8 mouse cellular contexts compared by ENCODE assay signal in the genomic region with DNA sequence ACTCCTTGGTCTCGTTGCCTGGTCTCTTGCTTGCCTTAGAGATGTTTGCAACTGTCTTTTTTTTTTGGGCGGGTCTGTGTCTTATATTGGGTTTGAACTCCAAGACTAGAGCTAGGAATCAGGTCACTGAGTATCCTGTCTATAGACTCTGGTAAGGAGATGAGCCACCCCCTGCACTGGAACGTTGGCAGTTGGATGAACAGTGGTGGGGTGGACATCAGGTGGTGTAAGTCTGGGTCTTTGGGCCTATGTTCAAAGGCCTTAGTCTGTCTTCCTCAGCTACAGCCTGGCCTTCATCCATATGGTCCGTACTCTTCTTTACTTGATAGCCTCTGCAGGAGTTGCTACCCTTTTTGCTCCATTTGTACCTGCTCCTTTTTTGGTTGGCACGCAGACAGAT. TPM values are rescaled to one million over a fixed set of nuclear protein-coding genes. Genes with fewer than 3 reads are reported as not detected.
DNase-seq lines count a peak whose midpoint lies in the region; ATAC-seq and TF ChIP-seq lines count a peak whose summit lies in the region.

No protein-coding gene starts in this region.

- TF ChIP-seq CTCF in testis, adult 2 months (IDR thresholded peaks at IDR 0.05; ENCODE audit: control insufficient read depth, insufficient read depth, insufficient replicate concordance, low read depth, low read length): no peak
- TF ChIP-seq CTCF in stomach, postnatal 0 days (IDR thresholded peaks at IDR 0.05; ENCODE audit: low read depth): no peak

- H3K4me1 ChIP-seq in erythroblast, embryonic 14.5 days (ENCODE audit: control insufficient read depth): peaks cover 32% of the 10 kb centered on the region
- H3K4me1 ChIP-seq in testis, adult 2 months (ENCODE audit: control insufficient read depth, insufficient read depth, low read length): peaks cover 20% of the 10 kb centered on the region
- H3K4me1 ChIP-seq in liver, embryonic 12.5 days: peaks cover 31% of the 10 kb centered on the region
- H3K4me1 ChIP-seq in stomach, postnatal 0 days (replicated peaks; ENCODE audit: control insufficient read depth, insufficient read depth): peaks cover 3% of the 10 kb centered on the region; the same call in 1 of the 2 replicates

- H3K9me3 ChIP-seq in erythroblast, embryonic 14.5 days (ENCODE audit: control insufficient read depth, low read length): peaks cover 6% of the 10 kb centered on the region; the same call in 1 of the 2 replicates
- no peaks in the 10 kb centered on the region for H3K9me3 ChIP-seq in liver, embryonic 12.5 days (replicated peaks)
- no peaks in the 10 kb centered on the region for H3K9me3 ChIP-seq in stomach, postnatal 0 days (ENCODE audit: control insufficient read depth, low read length)

- H3K27me3 ChIP-seq in erythroblast, embryonic 14.5 days (ENCODE audit: control insufficient read depth): no peaks in the 10 kb centered on the region
- H3K27me3 ChIP-seq in testis, adult 2 months (ENCODE audit: control insufficient read depth, insufficient read depth, low read length): no peaks in the 10 kb centered on the region
- no peaks in the 10 kb centered on the region for H3K27me3 ChIP-seq in liver, embryonic 12.5 days (replicated peaks)
- no peaks in the 10 kb centered on the region for H3K27me3 ChIP-seq in stomach, postnatal 0 days (ENCODE audit: control insufficient read depth, insufficient read depth, low read length)

- 84% methylated on average over 5 of the region's 5 CpGs for WGBS in liver, embryonic 12.5 days (ENCODE audit: insufficient replicate concordance)
- WGBS in stomach, postnatal 0 days: 55% methylated on average over 5 of the region's 5 CpGs

- DNase-seq in testis, postnatal 10 days (ENCODE audit: low spot score): no peak
- no peak for DNase-seq in stomach, postnatal 0 days (ENCODE audit: low spot score)
- no peak for DNase-seq in retina, postnatal 1 day
- no peak for DNase-seq in thymus, postnatal 10 days (ENCODE audit: low spot score in 2 of 2)

- peak overlapping the region; percentile 82 for H3K4me3 ChIP-seq in erythroblast, embryonic 14.5 days (replicated peaks)
- H3K4me3 ChIP-seq in testis, adult 2 months (ENCODE audit: control insufficient read depth, low read depth, low read length): peak overlapping the region; percentile 90
- peak overlapping the region; percentile 84 for H3K4me3 ChIP-seq in liver, embryonic 12.5 days
- H3K4me3 ChIP-seq in stomach, postnatal 0 days (ENCODE audit: low read depth, low read length): peak overlapping the region; percentile 60

- peak overlapping the region; percentile 90 for H3K9ac ChIP-seq in liver, embryonic 12.5 days
- no peak overlapping the region; the same call in 1 of the 2 replicates for H3K9ac ChIP-seq in stomach, postnatal 0 days (ENCODE audit: low read length)

- TF ChIP-seq POLR2A in testis, adult 2 months (IDR thresholded peaks at IDR 0.05; ENCODE audit: control insufficient read depth, low read depth, low read length): no peak

- ATAC-seq in erythroblast, adult 5-6 weeks (replicated peaks; ENCODE audit: low FRiP score, poor library complexity, severe bottlenecking): no peak
- no peak for ATAC-seq in liver, embryonic 12.5 days
- ATAC-seq in stomach, postnatal 0 days (ENCODE audit: low FRiP score, low TSS enrichment): no peak

- no peak for TF ChIP-seq EP300 in stomach, postnatal 0 days (optimal IDR thresholded peaks at IDR 0.05)

- peak overlapping the region; percentile 91 for H3K4me2 ChIP-seq in liver, embryonic 12.5 days
- peak overlapping the region; percentile 63 for H3K4me2 ChIP-seq in stomach, postnatal 0 days (replicated peaks; ENCODE audit: low read depth)

- peak overlapping the region; percentile 84 for H3K27ac ChIP-seq in testis, adult 2 months (ENCODE audit: control insufficient read depth, insufficient read depth, low read depth, low read length)
- no peak overlapping the region for H3K27ac ChIP-seq in liver, embryonic 12.5 days
- peak overlapping the region; percentile 93 for H3K27ac ChIP-seq in stomach, postnatal 0 days (replicated peaks)

- H3K36me3 ChIP-seq in erythroblast, embryonic 14.5 days (ENCODE audit: control insufficient read depth): peaks cover 45% of the 10 kb centered on the region
- H3K36me3 ChIP-seq in testis, adult 2 months (ENCODE audit: control insufficient read depth, insufficient read depth, low read length): no peaks in the 10 kb centered on the region
- peaks cover 42% of the 10 kb centered on the region for H3K36me3 ChIP-seq in liver, embryonic 12.5 days
- peaks cover 14% of the 10 kb centered on the region; the same call in 1 of the 2 replicates for H3K36me3 ChIP-seq in stomach, postnatal 0 days (ENCODE audit: control insufficient read depth, insufficient read depth, low read length)

RNA-seq across cellular contexts. Expression of a gene that starts 0.3 kb away (rescaled TPM):
- polyA plus RNA-seq in erythroblast, embryonic 14.5 days (2012): 1.8 and 1.9 TPM in 2 replicates
- total RNA-seq in erythroblast, adult 5-6 weeks (2015; ENCODE audit: low replicate concordance): 0.77 and 2.9 TPM in 2 replicates
- total RNA-seq in erythroblast, adult 5-6 weeks (2017; ENCODE audit: low replicate concordance): 3.3 and 4.3 TPM in 2 replicates
- polyA plus RNA-seq in testis, adult 2 months (2012; rRNA removed): 15.2 and 18.7 TPM in 2 replicates
- polyA plus RNA-seq in liver, embryonic 12.5 days (2016; fragmentation: Nextera tagmentation; extraction: Ambion mirVana): 17.7 and 18.8 TPM in 2 replicates
- 37.2 and 46.7 TPM in 2 replicates for polyA plus RNA-seq in stomach, postnatal 0 days (2015; fragmentation: Nextera tagmentation; extraction: Ambion mirVana)

RNA-seq across cellular contexts. Expression of a gene that starts 1.3 kb away (rescaled TPM):
- 1.1 and 1.4 TPM in 2 replicates for polyA plus RNA-seq in erythroblast, embryonic 14.5 days (2012)
- 6.1 and 21.7 TPM in 2 replicates for total RNA-seq in erythroblast, adult 5-6 weeks (2015; ENCODE audit: low replicate concordance)
- total RNA-seq in erythroblast, adult 5-6 weeks (2017; ENCODE audit: low replicate concordance): 1.5 and 5.8 TPM in 2 replicates
- polyA plus RNA-seq in testis, adult 2 months (2012; rRNA removed): 19.4 and 20.6 TPM in 2 replicates
- polyA plus RNA-seq in liver, embryonic 12.5 days (2016; fragmentation: Nextera tagmentation; extraction: Ambion mirVana): 28.5 and 32.9 TPM in 2 replicates
- polyA plus RNA-seq in stomach, postnatal 0 days (2015; fragmentation: Nextera tagmentation; extraction: Ambion mirVana): 29.7 and 32.2 TPM in 2 replicates

RNA-seq across cellular contexts. Expression of a gene that starts 17.9 kb away (rescaled TPM):
- 0.02 and 0.05 TPM in 2 replicates for polyA plus RNA-seq in erythroblast, embryonic 14.5 days (2012)
- total RNA-seq in erythroblast, adult 5-6 weeks (2015; ENCODE audit: low replicate concordance): not detected in 2 replicates
- total RNA-seq in erythroblast, adult 5-6 weeks (2017; ENCODE audit: low replicate concordance): not detected in 2 replicates
- polyA plus RNA-seq in testis, adult 2 months (2012; rRNA removed): 23.3 and 24.3 TPM in 2 replicates
- polyA plus RNA-seq in liver, embryonic 12.5 days (2016; fragmentation: Nextera tagmentation; extraction: Ambion mirVana): 9.8 and 10.9 TPM in 2 replicates
- polyA plus RNA-seq in stomach, postnatal 0 days (2015; fragmentation: Nextera tagmentation; extraction: Ambion mirVana): 19.2 and 21.8 TPM in 2 replicates

RNA-seq across cellular contexts. Expression of a gene that starts 25.4 kb away (rescaled TPM):
- not detected in 2 replicates for polyA plus RNA-seq in erythroblast, embryonic 14.5 days (2012)
- total RNA-seq in erythroblast, adult 5-6 weeks (2015; ENCODE audit: low replicate concordance): not detected in 2 replicates
- total RNA-seq in erythroblast, adult 5-6 weeks (2017; ENCODE audit: low replicate concordance): not detected in 2 replicates
- polyA plus RNA-seq in testis, adult 2 months (2012; rRNA removed): 91.8 and 100 TPM in 2 replicates
- polyA plus RNA-seq in liver, embryonic 12.5 days (2016; fragmentation: Nextera tagmentation; extraction: Ambion mirVana): not detected in 2 replicates
- polyA plus RNA-seq in stomach, postnatal 0 days (2015; fragmentation: Nextera tagmentation; extraction: Ambion mirVana): not detected in 2 replicates

RNA-seq across cellular contexts. Expression of a gene that starts 28.7 kb away (rescaled TPM):
- 10.7 and 11.0 TPM in 2 replicates for polyA plus RNA-seq in erythroblast, embryonic 14.5 days (2012)
- total RNA-seq in erythroblast, adult 5-6 weeks (2015; ENCODE audit: low replicate concordance): 57.9 and 59.6 TPM in 2 replicates
- 80.2 and 94.7 TPM in 2 replicates for total RNA-seq in erythroblast, adult 5-6 weeks (2017; ENCODE audit: low replicate concordance)
- 128 and 134 TPM in 2 replicates for polyA plus RNA-seq in testis, adult 2 months (2012; rRNA removed)
- polyA plus RNA-seq in liver, embryonic 12.5 days (2016; fragmentation: Nextera tagmentation; extraction: Ambion mirVana): 48.0 and 52.1 TPM in 2 replicates
- 22.2 and 22.7 TPM in 2 replicates for polyA plus RNA-seq in stomach, postnatal 0 days (2015; fragmentation: Nextera tagmentation; extraction: Ambion mirVana)

Comparison
In these comparisons a context has a peak if more than half of its experiments do, and no peak if none do; other contexts are left out.
1. RNA of a gene that starts 17.9 kb away (polyA plus RNA-seq): 23.3 to 24.3 TPM in testis, adult 2 months, 19.2 to 21.8 TPM in stomach, postnatal 0 days and 9.8 to 10.9 TPM in liver, embryonic 12.5 days; 0.02 to 0.05 TPM in erythroblast, embryonic 14.5 days; every median in the first group is over 10 times any median in the second.
2. Peak in every context shown above with its lines, with median percentiles within 50 percentile points of each other: H3K4me3 ChIP-seq.